Mouse (Mus musculus): ENCODE results near the gene Atxn7l2. TPM values are rescaled to one million over a fixed set of nuclear protein-coding genes. Genes with fewer than 3 reads are reported as not detected.
"Not testable (repeated sequence)": the region's sequence is repeated elsewhere in the genome, so short reads cannot be mapped to it uniquely, and the experiment has no call there.

Gene Atxn7l2
- polyA plus RNA-seq, 2 experiments: 1.7 to 2.2 TPM

DNA sequence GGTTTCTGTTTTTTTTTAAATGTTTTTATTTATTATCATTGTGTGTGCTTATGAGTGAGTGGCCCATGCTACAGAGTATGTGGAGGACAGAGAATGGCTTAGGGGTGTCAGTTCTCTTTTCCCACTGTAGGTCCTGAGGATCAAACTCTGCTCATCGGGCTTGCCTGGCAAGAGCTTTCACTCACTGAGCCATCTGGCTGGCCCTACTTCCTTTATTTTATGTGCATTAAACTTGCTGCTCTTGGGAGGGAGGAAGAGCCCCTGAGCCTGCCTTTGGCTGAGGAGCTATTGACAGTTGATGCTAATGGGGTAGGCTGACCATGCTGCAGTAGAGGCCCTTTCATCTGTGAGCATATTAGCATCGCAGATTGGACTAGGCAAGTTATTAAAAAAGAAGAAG, 36.1 kb upstream of the Atxn7l2 start:
- Histone ChIP-seq H3K9ac (replicated peaks) (no peak overlapping the region), H3K27ac (no peak overlapping the region), H3K4me3 (ENCODE audit: insufficient read depth in 1 of 2, low read depth in 2 of 2, low read length in 2 of 2) (no peak overlapping the region), H3K9me3 (ENCODE audit: control insufficient read depth, low read length) (no peaks in the 10 kb centered on the region), H3K36me3 (replicated peaks; ENCODE audit: control insufficient read depth, insufficient read depth, low read depth) (no peaks in the 10 kb centered on the region), H3K4me1 (replicated peaks; ENCODE audit: control insufficient read depth in 2 of 2, insufficient read depth in 2 of 2, low read length in 1 of 2) (no peaks in the 10 kb centered on the region), H3K27me3 (ENCODE audit: control insufficient read depth, insufficient read depth, low read length) (no peaks in the 10 kb centered on the region), H3K4me2 (ENCODE audit: low read depth) (no peak overlapping the region)
- ATAC-seq (ENCODE audit: insufficient read depth) (no peak), DNase-seq (ENCODE audit: low read depth in 3 of 3, low spot score in 3 of 3) (no peak)
- 50% methylated on average over 2 of the region's 2 CpGs for WGBS (ENCODE audit: insufficient replicate concordance)
- TF ChIP-seq EP300 (IDR thresholded peaks at IDR 0.05; ENCODE audit: low read depth) (no peak), CTCF (IDR thresholded peaks at IDR 0.05; ENCODE audit: low read depth) (no peak)

DNA sequence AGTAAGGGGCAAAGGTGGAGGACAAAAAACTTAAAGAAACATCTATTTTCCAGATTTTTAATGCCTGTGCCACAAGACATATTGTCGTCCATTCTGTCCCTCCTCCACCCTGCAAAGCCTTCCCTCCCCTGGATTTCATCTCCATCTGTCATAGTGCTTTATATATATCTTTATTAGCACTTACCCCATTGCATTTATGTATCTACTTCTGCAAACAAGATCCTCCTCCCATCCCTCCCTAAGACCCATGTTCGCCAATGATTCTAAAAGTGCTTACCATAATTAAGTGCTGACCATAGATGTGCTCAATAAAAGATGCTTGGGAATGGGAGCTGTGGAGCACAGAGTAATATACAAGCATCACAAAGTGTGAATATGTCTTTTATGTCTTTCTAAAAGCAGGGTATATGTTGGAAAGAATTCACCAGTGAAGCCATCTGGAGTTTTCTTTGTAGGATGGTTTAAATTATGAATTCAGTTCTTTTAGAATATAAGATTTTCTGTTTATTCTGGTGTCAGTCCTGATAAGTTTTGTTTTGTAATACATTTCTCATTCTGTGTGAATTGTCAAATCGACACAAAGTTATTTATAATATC, 30.6 kb upstream of the Atxn7l2 start:
- DNase-seq (ENCODE audit: low read depth in 3 of 3, low spot score in 3 of 3) (no peak), ATAC-seq (ENCODE audit: insufficient read depth) (no peak)
- Histone ChIP-seq H3K36me3 (replicated peaks; ENCODE audit: control insufficient read depth, insufficient read depth, low read depth) (no peaks in the 10 kb centered on the region), H3K9me3 (ENCODE audit: control insufficient read depth, low read length) (no peaks in the 10 kb centered on the region), H3K27me3 (ENCODE audit: control insufficient read depth, insufficient read depth, low read length) (no peaks in the 10 kb centered on the region; the same call in 1 of the 2 replicates), H3K4me3 (ENCODE audit: insufficient read depth in 1 of 2, low read depth in 2 of 2, low read length in 2 of 2) (no peak overlapping the region), H3K4me1 (replicated peaks; ENCODE audit: control insufficient read depth in 2 of 2, insufficient read depth in 2 of 2, low read length in 1 of 2) (no peaks in the 10 kb centered on the region), H3K9ac (replicated peaks) (no peak overlapping the region), H3K27ac (no peak overlapping the region), H3K4me2 (ENCODE audit: low read depth) (no peak overlapping the region)
- no peak for TF ChIP-seq EP300 (IDR thresholded peaks at IDR 0.05; ENCODE audit: low read depth)
- 63% methylated on average over 3 of the region's 3 CpGs for WGBS (ENCODE audit: insufficient replicate concordance)

DNA sequence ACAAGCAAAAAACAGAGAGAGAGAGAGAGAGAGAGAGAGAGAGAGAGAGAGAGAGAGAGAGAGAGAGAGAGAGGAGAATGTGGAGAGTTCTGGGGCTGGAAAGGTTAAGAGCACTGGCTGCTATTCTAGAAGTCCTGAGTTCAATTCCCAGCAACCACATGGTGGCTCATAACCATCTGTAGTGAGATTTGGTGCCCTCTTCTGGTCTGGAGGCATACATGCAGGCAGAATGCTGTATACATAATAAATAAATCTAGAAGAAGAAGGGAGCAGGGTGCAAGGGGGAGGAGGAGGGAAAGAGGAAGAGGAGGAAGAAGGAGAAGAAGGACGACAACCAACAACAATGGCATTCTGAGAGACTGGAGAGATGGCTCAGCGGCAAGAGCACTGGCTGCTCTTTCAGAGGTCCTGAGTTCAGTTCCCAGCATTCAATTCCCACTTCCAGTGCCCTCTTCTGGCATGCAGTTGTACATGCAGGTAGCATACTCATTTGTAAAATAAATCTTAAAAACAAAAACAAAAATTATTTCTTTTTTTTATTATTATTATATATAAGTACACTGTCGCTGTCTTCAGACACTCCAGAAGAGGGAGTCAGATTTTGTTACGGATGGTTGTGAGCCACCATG, 26.9 kb upstream of the Atxn7l2 start:
- not testable (repeated sequence) for H3K9ac ChIP-seq (replicated peaks); H3K4me1 ChIP-seq (replicated peaks; ENCODE audit: control insufficient read depth in 2 of 2, insufficient read depth in 2 of 2, low read length in 1 of 2); DNase-seq (ENCODE audit: low read depth in 3 of 3, low spot score in 3 of 3); H3K4me2 ChIP-seq (ENCODE audit: low read depth); H3K27me3 ChIP-seq (ENCODE audit: control insufficient read depth, insufficient read depth, low read length); H3K27ac ChIP-seq; H3K36me3 ChIP-seq (replicated peaks; ENCODE audit: control insufficient read depth, insufficient read depth, low read depth); H3K4me3 ChIP-seq (ENCODE audit: insufficient read depth in 1 of 2, low read depth in 2 of 2, low read length in 2 of 2); ATAC-seq (ENCODE audit: insufficient read depth); H3K9me3 ChIP-seq (ENCODE audit: control insufficient read depth, low read length)
- WGBS (ENCODE audit: insufficient replicate concordance): 70% methylated on average over 4 of the region's 4 CpGs
- peak; percentile 47 for TF ChIP-seq CTCF (IDR thresholded peaks at IDR 0.05; ENCODE audit: low read depth)

DNA sequence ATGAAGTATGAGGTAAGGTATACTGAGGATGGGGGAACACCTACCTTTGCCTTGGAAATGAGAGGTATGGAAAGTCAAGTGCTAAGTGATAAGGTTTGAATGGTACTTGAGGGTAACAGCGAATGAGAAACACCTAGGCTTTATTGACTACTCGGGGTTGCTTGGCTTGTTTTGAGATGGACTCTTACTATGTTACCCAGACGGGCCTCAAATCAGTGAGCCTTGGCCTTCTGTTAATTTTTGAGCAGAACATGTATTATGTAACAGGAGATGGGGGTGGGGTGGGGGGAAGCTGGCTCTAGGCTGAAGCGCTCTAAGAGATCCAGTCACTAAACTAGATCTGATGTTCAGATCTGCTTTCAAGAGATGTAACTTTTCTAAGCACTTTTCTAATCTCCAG, 20.9 kb upstream of the Atxn7l2 start:
- no peak overlapping the region for H3K9ac ChIP-seq (replicated peaks)
- H3K27ac ChIP-seq: no peak overlapping the region
- peaks cover 22% of the 10 kb centered on the region for H3K27me3 ChIP-seq (ENCODE audit: control insufficient read depth, insufficient read depth, low read length)
- TF ChIP-seq EP300 (IDR thresholded peaks at IDR 0.05; ENCODE audit: low read depth): no peak
- TF ChIP-seq CTCF (IDR thresholded peaks at IDR 0.05; ENCODE audit: low read depth): no peak
- H3K4me1 ChIP-seq (replicated peaks; ENCODE audit: control insufficient read depth in 2 of 2, insufficient read depth in 2 of 2, low read length in 1 of 2): no peaks in the 10 kb centered on the region
- DNase-seq (ENCODE audit: low read depth in 3 of 3, low spot score in 3 of 3): no peak
- H3K36me3 ChIP-seq (replicated peaks; ENCODE audit: control insufficient read depth, insufficient read depth, low read depth): no peaks in the 10 kb centered on the region
- 63% methylated on average over 4 of the region's 4 CpGs for whole genome bisulfite sequencing (ENCODE audit: insufficient replicate concordance)
- H3K9me3 ChIP-seq (ENCODE audit: control insufficient read depth, low read length): no peaks in the 10 kb centered on the region
- ATAC-seq (ENCODE audit: insufficient read depth): no peak
- no peak overlapping the region for H3K4me3 ChIP-seq (ENCODE audit: insufficient read depth in 1 of 2, low read depth in 2 of 2, low read length in 2 of 2)
- no peak overlapping the region for H3K4me2 ChIP-seq (ENCODE audit: low read depth)

DNA sequence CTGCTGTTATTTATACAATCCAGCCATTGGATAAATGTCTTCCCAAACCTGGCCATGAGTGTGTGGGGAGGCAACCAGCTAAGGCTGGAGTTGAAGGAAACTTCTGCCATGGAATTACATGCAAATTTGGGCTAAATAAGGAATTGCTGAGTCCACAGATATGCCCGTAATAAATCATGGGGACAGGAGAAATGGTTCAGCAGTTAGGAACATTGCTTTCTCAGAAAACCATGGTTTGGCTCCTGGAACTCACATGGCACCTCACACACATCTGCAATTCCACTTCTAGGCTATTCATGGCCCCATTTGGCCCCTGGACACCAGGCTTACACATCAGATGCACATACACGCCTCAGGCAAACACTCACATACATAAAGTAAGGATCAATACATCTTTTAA, 16.8 kb upstream of the Atxn7l2 start:
- DNase-seq (ENCODE audit: low read depth in 3 of 3, low spot score in 3 of 3) (no peak), ATAC-seq (ENCODE audit: insufficient read depth) (no peak)
- Histone ChIP-seq H3K27me3 (ENCODE audit: control insufficient read depth, insufficient read depth, low read length) (peaks cover 52% of the 10 kb centered on the region), H3K9ac (replicated peaks) (no peak overlapping the region), H3K4me1 (replicated peaks; ENCODE audit: control insufficient read depth in 2 of 2, insufficient read depth in 2 of 2, low read length in 1 of 2) (no peaks in the 10 kb centered on the region), H3K27ac (no peak overlapping the region), H3K4me2 (ENCODE audit: low read depth) (no peak overlapping the region), H3K4me3 (ENCODE audit: insufficient read depth in 1 of 2, low read depth in 2 of 2, low read length in 2 of 2) (no peak overlapping the region), H3K9me3 (ENCODE audit: control insufficient read depth, low read length) (no peaks in the 10 kb centered on the region), H3K36me3 (replicated peaks; ENCODE audit: control insufficient read depth, insufficient read depth, low read depth) (no peaks in the 10 kb centered on the region)
- TF ChIP-seq EP300 (IDR thresholded peaks at IDR 0.05; ENCODE audit: low read depth): no peak
- TF ChIP-seq CTCF (IDR thresholded peaks at IDR 0.05; ENCODE audit: low read depth): no peak
- WGBS (ENCODE audit: insufficient replicate concordance): 53% methylated on average over 2 of the region's 2 CpGs

All from liver, embryonic 14.5 days (tissue).